Mouse (Mus musculus): ENCODE data around the gene Tepp. TPM values are rescaled to one million over a fixed set of nuclear protein-coding genes. Genes with fewer than 3 reads are reported as not detected.
A peak's percentile ranks its signal among the peaks of the same experiment; 100 is the strongest.

Gene Tepp
- polyA plus RNA-seq, 1 experiment from 2014 or later, result not detected

DNA sequence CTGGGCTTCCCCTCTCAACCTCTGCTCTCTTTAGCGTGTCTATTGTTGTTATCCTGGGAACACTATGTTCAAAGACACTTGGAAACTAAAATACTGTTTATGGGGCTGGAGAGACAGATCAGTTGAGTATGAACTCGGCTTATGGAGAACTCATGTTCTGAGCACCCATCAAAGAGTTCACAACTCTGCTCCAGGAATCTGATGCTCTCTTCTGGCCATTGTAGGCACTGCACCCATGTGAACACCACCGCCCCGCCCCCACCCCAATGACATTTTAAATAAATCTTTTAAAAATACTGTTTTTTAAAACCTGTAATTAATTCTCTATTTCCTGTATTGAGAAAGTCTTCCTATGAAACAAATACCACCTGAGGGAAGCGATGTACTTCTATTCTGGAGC lies 8.0 kb upstream of the Tepp start:
- H3K4me2 ChIP-seq (ENCODE audit: low read depth), result no peak overlapping the region
- DNase-seq (ENCODE audit: low spot score) (peak; percentile 39), ATAC-seq (ENCODE audit: insufficient read depth, low FRiP score, low TSS enrichment) (no peak)
- H3K4me1 ChIP-seq (ENCODE audit: control insufficient read depth, insufficient read depth, low read length), result no peaks in the 10 kb centered on the region
- H3K27me3 ChIP-seq (ENCODE audit: control insufficient read depth, insufficient read depth, low read length), result no peaks in the 10 kb centered on the region
- no peaks in the 10 kb centered on the region for H3K9me3 ChIP-seq (ENCODE audit: control insufficient read depth, low read length)
- no peak overlapping the region for H3K4me3 ChIP-seq (ENCODE audit: low read depth, low read length)
- H3K36me3 ChIP-seq (ENCODE audit: control insufficient read depth, insufficient read depth, low read length), result no peaks in the 10 kb centered on the region
- H3K27ac ChIP-seq (ENCODE audit: low read depth, low read length), result no peak overlapping the region
- H3K9ac ChIP-seq (ENCODE audit: low read length), result no peak overlapping the region
- 25% methylated on average over 5 of the region's 5 CpGs for WGBS

GRCm38 (mm10) chr8:95305526-95305925 lies 4.8 kb upstream of the Tepp start:
- DNase-seq (ENCODE audit: low spot score) (no peak), ATAC-seq (ENCODE audit: insufficient read depth, low FRiP score, low TSS enrichment) (no peak)
- no peaks in the 10 kb centered on the region for H3K36me3 ChIP-seq (ENCODE audit: control insufficient read depth, insufficient read depth, low read length)
- no peaks in the 10 kb centered on the region for H3K27me3 ChIP-seq (ENCODE audit: control insufficient read depth, insufficient read depth, low read length)
- WGBS, result 77% methylated on average over 4 of the region's 4 CpGs
- no peaks in the 10 kb centered on the region for H3K4me1 ChIP-seq (ENCODE audit: control insufficient read depth, insufficient read depth, low read length)
- no peak overlapping the region for H3K27ac ChIP-seq (ENCODE audit: low read depth, low read length)
- no peaks in the 10 kb centered on the region for H3K9me3 ChIP-seq (ENCODE audit: control insufficient read depth, low read length)
- no peak overlapping the region for H3K4me3 ChIP-seq (ENCODE audit: low read depth, low read length)
- no peak overlapping the region for H3K9ac ChIP-seq (ENCODE audit: low read length)
- H3K4me2 ChIP-seq (ENCODE audit: low read depth), result no peak overlapping the region

- Histone ChIP-seq H3K4me3 (ENCODE audit: low read depth, low read length) (no peak within 1 kb of the TSS), H3K27ac (ENCODE audit: low read depth, low read length) (no peak within 1 kb of the TSS), H3K9ac (ENCODE audit: low read length) (no peak within 1 kb of the TSS), H3K36me3 (ENCODE audit: control insufficient read depth, insufficient read depth, low read length) (no peaks in the 10 kb centered on the region), H3K4me1 (ENCODE audit: control insufficient read depth, insufficient read depth, low read length) (no peaks in the 10 kb centered on the region), H3K27me3 (ENCODE audit: control insufficient read depth, insufficient read depth, low read length) (no peaks in the 10 kb centered on the region), H3K9me3 (ENCODE audit: control insufficient read depth, low read length) (no peaks in the 10 kb centered on the region), H3K4me2 (ENCODE audit: low read depth) (no peak within 1 kb of the TSS)
- DNase-seq (ENCODE audit: low spot score), result no peak
- ATAC-seq (ENCODE audit: insufficient read depth, low FRiP score, low TSS enrichment), result no peak
- 52% methylated on average over 6 of the region's 6 CpGs for WGBS
Observed at GRCm38 (mm10) chr8:95306431-95306830, 3.9 kb upstream of the Tepp start, which contains the start of gene Cngb1. Cngb1 (minus strand) TSS chr8:95306585.

DNA sequence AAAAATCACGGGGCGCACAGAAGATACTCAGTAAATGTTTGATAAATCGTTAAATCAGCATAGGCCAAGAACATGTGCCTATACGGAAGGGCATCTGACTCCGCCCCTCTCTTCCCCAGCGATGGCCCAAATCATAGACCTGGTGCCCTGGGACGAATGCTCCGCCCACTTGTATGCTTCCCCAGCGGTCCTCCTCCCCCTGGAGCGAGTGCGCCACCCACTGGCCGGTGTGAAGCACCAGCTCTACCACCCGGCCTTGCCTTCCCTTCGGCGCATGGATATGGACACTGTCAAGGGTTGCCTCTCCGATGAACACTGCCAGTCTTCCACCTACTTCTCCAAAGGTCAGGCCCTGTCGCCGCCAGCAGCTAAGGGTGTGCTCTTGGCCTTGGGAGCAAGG lies 2.5 kb downstream of the Tepp start:
- no peak for DNase-seq (ENCODE audit: low spot score)
- Histone ChIP-seq H3K9ac (ENCODE audit: low read length) (no peak overlapping the region), H3K4me2 (ENCODE audit: low read depth) (no peak overlapping the region), H3K4me1 (ENCODE audit: control insufficient read depth, insufficient read depth, low read length) (no peaks in the 10 kb centered on the region), H3K27ac (ENCODE audit: low read depth, low read length) (no peak overlapping the region), H3K27me3 (ENCODE audit: control insufficient read depth, insufficient read depth, low read length) (no peaks in the 10 kb centered on the region), H3K9me3 (ENCODE audit: control insufficient read depth, low read length) (no peaks in the 10 kb centered on the region), H3K36me3 (ENCODE audit: control insufficient read depth, insufficient read depth, low read length) (no peaks in the 10 kb centered on the region), H3K4me3 (ENCODE audit: low read depth, low read length) (no peak overlapping the region)
- ATAC-seq (ENCODE audit: insufficient read depth, low FRiP score, low TSS enrichment), result no peak
- WGBS, result 70% methylated on average over 18 of the region's 18 CpGs

GRCm38 (mm10) chr8:95313857-95314256 lies 3.5 kb downstream of the Tepp start:
- Histone ChIP-seq H3K27ac (ENCODE audit: low read depth, low read length) (no peak overlapping the region), H3K9ac (ENCODE audit: low read length) (no peak overlapping the region), H3K4me3 (ENCODE audit: low read depth, low read length) (no peak overlapping the region), H3K4me2 (ENCODE audit: low read depth) (no peak overlapping the region), H3K9me3 (ENCODE audit: control insufficient read depth, low read length) (no peaks in the 10 kb centered on the region), H3K36me3 (ENCODE audit: control insufficient read depth, insufficient read depth, low read length) (no peaks in the 10 kb centered on the region), H3K27me3 (ENCODE audit: control insufficient read depth, insufficient read depth, low read length) (no peaks in the 10 kb centered on the region), H3K4me1 (ENCODE audit: control insufficient read depth, insufficient read depth, low read length) (no peaks in the 10 kb centered on the region)
- 87% methylated on average over 6 of the region's 6 CpGs for WGBS
- DNase-seq (ENCODE audit: low spot score) (no peak), ATAC-seq (ENCODE audit: insufficient read depth, low FRiP score, low TSS enrichment) (no peak)

- Histone ChIP-seq H3K9ac (ENCODE audit: low read length) (no peak overlapping the region), H3K27ac (ENCODE audit: low read depth, low read length) (no peak overlapping the region), H3K4me3 (ENCODE audit: low read depth, low read length) (no peak overlapping the region), H3K27me3 (ENCODE audit: control insufficient read depth, insufficient read depth, low read length) (0 out of 2 replicates have a peak, but pooled peaks cover 2% of the 10 kb centered on the region), H3K9me3 (ENCODE audit: control insufficient read depth, low read length) (no peaks in the 10 kb centered on the region), H3K4me2 (ENCODE audit: low read depth) (no peak overlapping the region), H3K36me3 (ENCODE audit: control insufficient read depth, insufficient read depth, low read length) (no peaks in the 10 kb centered on the region), H3K4me1 (ENCODE audit: control insufficient read depth, insufficient read depth, low read length) (no peaks in the 10 kb centered on the region)
- WGBS, result 88% methylated on average over 2 of the region's 2 CpGs
- DNase-seq (ENCODE audit: low spot score) (no peak), ATAC-seq (ENCODE audit: insufficient read depth, low FRiP score, low TSS enrichment) (no peak)
Observed at GRCm38 (mm10) chr8:95314707-95315106, 4.3 kb downstream of the Tepp start.

GRCm38 (mm10) chr8:95315350-95315749 lies 5.0 kb downstream of the Tepp start:
- no peak for ATAC-seq (ENCODE audit: insufficient read depth, low FRiP score, low TSS enrichment)
- 91% methylated on average over 1 of the region's 1 CpGs for WGBS
- 0 out of 2 replicates have a peak, but pooled peaks cover 3% of the 10 kb centered on the region for H3K27me3 ChIP-seq (ENCODE audit: control insufficient read depth, insufficient read depth, low read length)

DNA sequence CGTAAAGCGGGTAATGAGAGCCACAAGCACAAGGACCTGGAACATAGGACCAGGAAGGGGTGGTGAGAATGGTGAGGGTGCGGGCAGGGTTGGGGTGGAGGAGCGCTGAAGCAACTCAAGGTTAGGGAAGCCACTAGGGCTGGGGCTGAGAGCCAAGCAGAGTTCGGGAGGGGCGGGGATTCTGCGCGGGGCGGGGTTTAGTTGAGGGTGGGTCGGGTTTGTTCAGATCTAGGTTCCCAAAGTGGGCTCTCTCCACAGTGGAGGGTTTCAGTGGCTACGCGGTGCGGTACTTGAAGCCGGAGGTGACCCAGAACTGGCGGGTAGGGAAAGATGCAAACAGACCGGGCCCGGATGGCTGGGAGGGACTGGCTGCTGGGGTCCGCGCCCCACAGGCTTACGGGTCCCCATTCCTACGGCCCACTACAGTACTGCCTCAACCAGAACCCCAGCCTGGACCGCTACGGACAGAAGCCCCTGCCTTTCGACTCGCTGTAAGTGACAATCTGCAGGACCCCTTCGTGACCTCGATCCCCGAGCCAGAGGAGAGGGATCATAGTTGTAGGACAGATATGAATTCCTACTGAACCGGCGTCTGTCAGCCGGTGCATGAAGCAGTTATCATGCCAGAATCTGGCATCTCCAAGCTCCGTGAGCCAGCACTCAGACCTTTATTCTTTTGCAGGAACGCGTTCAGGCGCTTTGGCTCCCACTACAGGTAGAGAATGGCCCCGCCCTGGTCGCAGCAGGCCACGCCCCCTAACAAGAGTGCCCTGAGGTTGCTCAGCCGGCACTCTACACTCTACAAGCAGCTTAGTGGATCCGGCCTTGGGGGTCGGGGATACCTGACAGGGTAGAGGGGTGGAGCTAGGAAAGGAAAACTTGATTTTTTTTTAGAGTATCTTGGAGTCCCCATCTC lies 10.1 kb downstream of the Tepp start:
- Histone ChIP-seq H3K36me3 (ENCODE audit: control insufficient read depth, insufficient read depth, low read length) (peaks cover 11% of the 10 kb centered on the region), H3K9me3 (ENCODE audit: control insufficient read depth, low read length) (no peaks in the 10 kb centered on the region), H3K27me3 (ENCODE audit: control insufficient read depth, insufficient read depth, low read length) (peaks cover 7% of the 10 kb centered on the region; the same call in 1 of the 2 replicates), H3K27ac (ENCODE audit: low read depth, low read length) (no peak overlapping the region), H3K4me3 (ENCODE audit: low read depth, low read length) (peak overlapping the region; percentile 28), H3K4me1 (ENCODE audit: control insufficient read depth, insufficient read depth, low read length) (peaks cover 3% of the 10 kb centered on the region; the same call in 1 of the 2 replicates), H3K9ac (ENCODE audit: low read length) (peak overlapping the region; percentile 27; the same call in 1 of the 2 replicates), H3K4me2 (ENCODE audit: low read depth) (peak overlapping the region; percentile 72)
- DNase-seq (ENCODE audit: low spot score) (peak; percentile 62), ATAC-seq (ENCODE audit: insufficient read depth, low FRiP score, low TSS enrichment) (peak; percentile 73)
- WGBS, result 2% methylated on average over 40 of the region's 41 CpGs

More at GRCm38 (mm10) chr8:95315350-95315749, 5.0 kb downstream of the Tepp start:
- Histone ChIP-seq H3K9ac (ENCODE audit: low read length) (no peak overlapping the region), H3K9me3 (ENCODE audit: control insufficient read depth, low read length) (no peaks in the 10 kb centered on the region), H3K27ac (ENCODE audit: low read depth, low read length) (no peak overlapping the region), H3K4me1 (ENCODE audit: control insufficient read depth, insufficient read depth, low read length) (no peaks in the 10 kb centered on the region; the same call in 1 of the 2 replicates), H3K36me3 (ENCODE audit: control insufficient read depth, insufficient read depth, low read length) (no peaks in the 10 kb centered on the region), H3K4me3 (ENCODE audit: low read depth, low read length) (no peak overlapping the region), H3K4me2 (ENCODE audit: low read depth) (no peak overlapping the region)
- DNase-seq (ENCODE audit: low spot score), result no peak

GRCm38 (mm10) chr8:95323201-95323600 lies 12.8 kb downstream of the Tepp start:
- peaks cover 31% of the 10 kb centered on the region for H3K36me3 ChIP-seq (ENCODE audit: control insufficient read depth, insufficient read depth, low read length)

More at GRCm38 (mm10) chr8:95323201-95323600, 12.8 kb downstream of the Tepp start:
- no peak for ATAC-seq (ENCODE audit: insufficient read depth, low FRiP score, low TSS enrichment)
- H3K4me1 ChIP-seq (ENCODE audit: control insufficient read depth, insufficient read depth, low read length), result peaks cover 3% of the 10 kb centered on the region; the same call in 1 of the 2 replicates
- no peak overlapping the region for H3K4me2 ChIP-seq (ENCODE audit: low read depth)
- H3K4me3 ChIP-seq (ENCODE audit: low read depth, low read length), result no peak overlapping the region
- H3K27ac ChIP-seq (ENCODE audit: low read depth, low read length), result no peak overlapping the region
- peaks cover 7% of the 10 kb centered on the region; the same call in 1 of the 2 replicates for H3K27me3 ChIP-seq (ENCODE audit: control insufficient read depth, insufficient read depth, low read length)
- DNase-seq (ENCODE audit: low spot score), result no peak
- no peaks in the 10 kb centered on the region for H3K9me3 ChIP-seq (ENCODE audit: control insufficient read depth, low read length)
- 89% methylated on average over 3 of the region's 3 CpGs for WGBS
- no peak overlapping the region for H3K9ac ChIP-seq (ENCODE audit: low read length)

Measured in neural tube, embryonic 11.5 days (tissue).